Mouse (Mus musculus) liver, postnatal 0 days (tissue): ENCODE data around the gene Mxd4.

Experiments
- CTCF ChIP-seq: sonication (generic); IDR thresholded peaks from 2 replicates; pipeline ENCODE4 v1.5.1; 2016; ENCODE audit warnings: antibody characterized with exemption, low read depth
- EP300 ChIP-seq: IDR thresholded peaks from 2 replicates; pipeline ENCODE4 v1.6.1; 2016; ENCODE audit warnings: antibody characterized with exemption, low read depth, mild to moderate bottlenecking

DNA sequence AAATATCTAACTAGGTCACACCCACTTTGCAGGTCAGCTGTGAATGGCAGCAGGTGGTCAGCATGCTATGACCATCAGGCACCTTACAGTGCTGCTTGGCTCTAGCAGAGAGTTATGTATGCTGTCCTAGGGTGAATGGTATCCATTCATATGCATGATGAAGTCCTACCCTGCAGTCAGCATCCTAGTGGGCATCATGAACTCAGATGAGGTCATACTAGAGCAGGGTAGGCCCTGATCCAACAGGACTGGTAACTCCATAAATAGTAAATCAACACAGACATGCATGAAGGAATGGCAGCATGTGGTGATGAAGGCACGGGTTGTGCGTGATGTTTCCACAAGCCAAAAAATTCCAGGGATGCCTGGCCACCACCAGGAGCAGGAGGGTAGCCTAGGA, 18.3 kb upstream of the Mxd4 start:
- no peak for TF ChIP-seq CTCF
- TF ChIP-seq EP300: no peak
